Mouse (Mus musculus) CH12.LX (cell line): ENCODE data around the gene Nynrin. TPM values are rescaled to one million over a fixed set of nuclear protein-coding genes. Genes with fewer than 3 reads are reported as not detected.

Experiments used
- DNase-seq: peaks from one replicate; pipeline ENCODE4 v3.0.0-alpha.2; 2013; ENCODE audit errors: extremely low read depth
- H3K27ac ChIP-seq: 2 replicates; pipeline ENCODE4 v1.5.1; 2012; ENCODE audit warnings: low read depth, mild to moderate bottlenecking, control low read depth, moderate library complexity; ENCODE audit not compliant: insufficient read depth
- H3K27me3 ChIP-seq: replicated peaks from 2 replicates; pipeline ENCODE3; 2012; ENCODE audit warnings: inconsistent platforms
- H3K36me3 ChIP-seq, 2 experiments: replicated peaks in 1 of 2; 2 replicates each; pipeline versions ENCODE3 to v1.6.1; 2012; ENCODE audit warnings: inconsistent platforms in 1 of 2, low read length in 1 of 2, mild to moderate bottlenecking in 1 of 2, mixed read lengths in 1 of 2, moderate library complexity in 1 of 2; ENCODE audit not compliant: control insufficient read depth in 1 of 2, insufficient read depth in 1 of 2
- H3K4me1 ChIP-seq, 2 experiments: 2 replicates each; pipeline ENCODE4 v1.6.1; 2012; ENCODE audit warnings: inconsistent platforms in 1 of 2, moderate library complexity in 1 of 2; ENCODE audit not compliant: insufficient read depth in 2 of 2, control insufficient read depth in 1 of 2
- H3K4me2 ChIP-seq: 2 replicates; pipeline ENCODE4 v1.6.1; 2012; ENCODE audit warnings: low read depth, mild to moderate bottlenecking, control low read depth; ENCODE audit not compliant: poor library complexity, insufficient read depth, severe bottlenecking
- H3K4me3 ChIP-seq, 3 experiments: fragments of 150-350 bp in 1 of 3; sonication (generic) in 1 of 3; replicated peaks in 1 of 3; 2 replicates each; pipeline versions ENCODE3 to v1.5.1; 2011 to 2012; ENCODE audit warnings: low read depth in 2 of 3, low read length in 2 of 3, mild to moderate bottlenecking in 2 of 3, moderate library complexity in 2 of 3, control low read depth in 1 of 3, improper control_type of control experiment in 1 of 3, inconsistent platforms in 1 of 3, mixed read lengths in 1 of 3; ENCODE audit not compliant: poor library complexity in 1 of 3
- H3K79me2 ChIP-seq: replicated peaks from 2 replicates; pipeline ENCODE4 v1.6.1; 2012; ENCODE audit warnings: mild to moderate bottlenecking, moderate library complexity; ENCODE audit not compliant: control insufficient read depth, poor library complexity, insufficient read depth, severe bottlenecking; ENCODE audit errors: extremely low read depth
- H3K9ac ChIP-seq: 2 replicates; pipeline ENCODE4 v1.6.1; 2012; ENCODE audit warnings: low read depth, mild to moderate bottlenecking, control low read depth, moderate library complexity; ENCODE audit not compliant: insufficient read depth
- H3K9me3 ChIP-seq: replicated peaks from 2 replicates; pipeline ENCODE3; 2012; ENCODE audit warnings: low read length, inconsistent platforms, mixed read lengths
- CHD1 ChIP-seq: IDR thresholded peaks from 2 replicates; pipeline ENCODE4 v1.6.1; 2012; ENCODE audit warnings: low read depth, low read length, improper control_type of control experiment, inconsistent platforms
- CTCF ChIP-seq, 2 experiments: IDR thresholded peaks in 1 of 2; conservative IDR thresholded peaks in 1 of 2; 2 replicates each; pipeline ENCODE4 v1.5.1; 2011 to 2012; ENCODE audit warnings: low read depth in 2 of 2, low read length in 2 of 2, improper control_type of control experiment in 1 of 2, inconsistent platforms in 1 of 2, mild to moderate bottlenecking in 1 of 2, moderate library complexity in 1 of 2
- HCFC1 ChIP-seq: IDR thresholded peaks from 2 replicates; pipeline ENCODE4 v1.6.1; 2012; ENCODE audit warnings: low read depth, mild to moderate bottlenecking, inconsistent platforms, low read length, improper control_type of control experiment
- IRF4 ChIP-seq: IDR thresholded peaks from 2 replicates; pipeline ENCODE4 v1.6.1; 2014; ENCODE audit warnings: low read depth, mild to moderate bottlenecking, inconsistent platforms, low read length, improper control_type of control experiment
- MAX ChIP-seq: IDR thresholded peaks from 2 replicates; pipeline ENCODE4 v1.6.1; 2011; ENCODE audit warnings: low read length, improper control_type of control experiment
- MEF2A ChIP-seq: IDR thresholded peaks from 2 replicates; pipeline ENCODE4 v1.6.1; 2014; ENCODE audit warnings: low read depth, mild to moderate bottlenecking, inconsistent platforms, low read length, improper control_type of control experiment, borderline replicate concordance
- MXI1 ChIP-seq: IDR thresholded peaks from 2 replicates; pipeline ENCODE4 v1.6.1; 2011; ENCODE audit warnings: mild to moderate bottlenecking, low read depth, low read length, improper control_type of control experiment
- MYC ChIP-seq: IDR thresholded peaks from 2 replicates; pipeline ENCODE4 v1.6.1; 2011; ENCODE audit warnings: low read depth, mild to moderate bottlenecking, improper control_type of control experiment, low read length
- PAX5 ChIP-seq: IDR thresholded peaks from 2 replicates; pipeline ENCODE4 v1.6.1; 2012; ENCODE audit warnings: low read length, inconsistent platforms, mixed read lengths
- TCF12 ChIP-seq: IDR thresholded peaks from 2 replicates; pipeline ENCODE4 v1.6.1; 2014; ENCODE audit warnings: low read depth, mild to moderate bottlenecking, inconsistent platforms, low read length, improper control_type of control experiment
- ZC3H11A ChIP-seq: IDR thresholded peaks from 2 replicates; pipeline ENCODE4 v1.6.1; 2012; ENCODE audit warnings: low read depth, mild to moderate bottlenecking, inconsistent platforms, low read length, improper control_type of control experiment
- ZNF384 ChIP-seq: IDR thresholded peaks from 2 replicates; pipeline ENCODE4 v1.6.1; 2012; ENCODE audit warnings: low read depth, low read length, improper control_type of control experiment, inconsistent platforms
- dilution Hi-C: fragments of 300-500 bp; cut with MboI; formaldehyde crosslinking; loops from 2 replicates; pipeline ENCODE4 v1.14.3; 2020; ENCODE audit warnings: low sequenced_read_pairs; ENCODE audit not compliant: extremely low pct_unique_long_range_greater_than_20kb, extremely low pct_ligation_motif_present
- in situ Hi-C: fragments of 300-500 bp; cut with MboI; formaldehyde crosslinking; loops from 3 replicates; pipeline ENCODE4 v1.14.3; 2019; ENCODE audit warnings: low sequenced_read_pairs, low pct_ligation_motif_present, low pct_unique_long_range_greater_than_20kb, mixed read lengths
- polyA plus RNA-seq: library from polyadenylated mRNA; unstranded; fragments of >175 nt; gene quantifications from 2 replicates; pipeline ENCODE4 v1.2.1, GENCODE M21; 2012; ENCODE audit warnings: low read depth; ENCODE audit not compliant: insufficient read length
- total RNA-seq, 2 experiments: library from RNA; depleted of rRNA; stranded (reverse); fragments of 300-350 nt in 1 of 2; fragments of >200 nt in 1 of 2; gene quantifications; 2 replicates each; pipeline ENCODE4 v1.2.3; 2012 to 2014

The Nynrin gene
- total and polyA plus RNA-seq, 3 experiments: under 0.01 to 0.10 TPM; not detected in 1

DNA sequence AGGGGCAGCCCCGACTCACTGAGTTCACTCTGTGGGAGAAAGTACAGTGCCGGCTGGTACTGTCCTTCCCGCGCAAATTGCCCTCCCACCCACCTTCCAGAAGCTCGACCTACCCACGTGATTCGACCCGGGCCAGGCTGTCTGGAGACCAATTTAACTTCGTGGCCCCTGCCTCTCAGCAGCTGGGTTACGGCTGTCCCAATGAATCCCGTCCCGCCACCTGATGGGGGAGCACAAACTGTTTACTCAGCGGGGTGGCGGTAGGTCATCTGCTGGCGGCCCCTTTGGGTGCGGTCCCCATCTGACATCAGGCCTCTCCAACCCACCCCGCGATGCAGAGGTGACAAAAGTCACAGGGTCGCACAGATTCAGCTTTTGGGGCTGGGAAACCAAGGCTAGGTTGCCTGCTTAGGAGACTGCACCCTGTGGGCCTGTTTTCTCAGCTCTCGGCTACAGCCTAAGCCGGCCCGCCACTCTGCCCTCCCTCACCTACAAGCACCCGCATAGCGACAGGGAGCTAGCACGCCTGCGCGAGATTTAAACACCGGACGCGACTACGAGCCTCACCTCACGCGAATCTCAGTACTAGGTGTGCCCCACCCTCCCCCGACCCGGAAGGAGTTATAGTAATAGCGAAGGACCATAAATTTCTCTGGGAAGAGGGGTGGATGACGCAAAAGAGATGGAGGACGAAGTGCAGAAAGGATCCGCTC is 46.0 kb downstream of the Nynrin start, which contains the start of gene Sdr39u1 (continued):
- no peak for TF ChIP-seq ZC3H11A
- TF ChIP-seq IRF4: no peak
- peak; percentile 82; the same call in 1 of the 2 replicates for TF ChIP-seq MYC
- TF ChIP-seq PAX5: no peak
- no peak for TF ChIP-seq CHD1
- peak; percentile 49; the same call in 1 of the 2 replicates for TF ChIP-seq MXI1
- peak; percentile 81 for TF ChIP-seq HCFC1
- TF ChIP-seq TCF12: peak; percentile 82

DNA sequence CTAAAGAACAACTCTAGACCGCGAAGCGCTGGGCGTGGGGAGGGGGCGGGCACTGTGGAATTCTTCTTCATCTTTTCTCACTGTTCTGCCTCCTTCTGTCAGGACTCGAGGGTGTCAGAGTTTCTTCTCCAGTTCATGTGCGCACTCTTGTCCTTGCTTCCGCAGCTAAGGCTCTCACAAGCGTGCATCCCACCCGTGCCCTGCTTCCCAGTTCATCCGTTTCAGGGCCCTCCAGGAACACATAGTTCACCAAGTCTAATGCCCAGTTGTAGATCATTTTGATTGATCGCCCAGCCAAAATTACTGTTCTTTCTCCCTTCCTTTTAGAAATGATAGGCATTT is 46.6 kb downstream of the Nynrin start:
- H3K9me3 ChIP-seq: no peaks in the 10 kb centered on the region
- dilution Hi-C loops (no loop called here), in situ Hi-C loops (no loop called here)
- peak overlapping the region; percentile 92 for H3K9ac ChIP-seq
- DNase-seq: no peak
- H3K36me3 ChIP-seq: peaks cover 28 to 36% of the 10 kb centered on the region in 2 experiments
- TF ChIP-seq CHD1 (0 out of 2 replicates have a peak, but pooled peaks have one; percentile 22), MEF2A (peak; percentile 20; the same call in 1 of the 2 replicates), TCF12 (0 out of 2 replicates have a peak, but pooled peaks have one; percentile 3), MAX (no peak; the same call in 1 of the 2 replicates)
- no peaks in the 10 kb centered on the region for H3K79me2 ChIP-seq
- H3K4me2 ChIP-seq: peak overlapping the region; percentile 68
- H3K27ac ChIP-seq: peak overlapping the region; percentile 75
- no peaks in the 10 kb centered on the region for H3K27me3 ChIP-seq
- H3K4me1 ChIP-seq: peaks cover 13 to 31% of the 10 kb centered on the region in 2 experiments; a peak in 3 of 4 replicates
- peak overlapping the region; percentile 73 to 82 (median 73) for H3K4me3 ChIP-seq

DNA sequence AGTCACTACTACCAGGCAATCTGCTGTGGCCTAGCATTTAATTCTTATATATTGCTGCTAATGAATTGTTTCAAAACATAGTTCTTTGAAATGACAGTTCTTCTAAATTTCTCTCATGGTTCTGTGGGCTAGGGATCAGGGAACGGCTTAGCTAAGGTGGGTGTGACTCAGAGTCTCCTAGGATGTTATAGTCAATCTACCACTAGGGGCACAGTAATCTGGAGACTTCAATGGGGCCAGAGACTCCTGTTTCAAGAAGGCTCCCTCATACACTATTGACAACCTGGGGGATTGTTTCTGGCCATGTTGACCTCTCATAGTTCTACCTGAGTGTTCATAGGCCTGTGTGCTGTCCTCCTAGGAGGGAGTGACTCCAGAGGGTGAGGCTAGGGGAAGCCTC is 51.7 kb downstream of the Nynrin start:
- Histone ChIP-seq H3K4me2 (no peak overlapping the region), H3K4me3 (no peak overlapping the region), H3K9me3 (no peaks in the 10 kb centered on the region), H3K27me3 (no peaks in the 10 kb centered on the region), H3K9ac (peak overlapping the region; percentile 45; the same call in 1 of the 2 replicates), H3K79me2 (no peaks in the 10 kb centered on the region), H3K27ac (no peak overlapping the region), H3K4me1 (peaks cover 9 to 26% of the 10 kb centered on the region in 2 experiments; a peak in 3 of 4 replicates), H3K36me3 (no peaks in the 10 kb centered on the region)
- TF ChIP-seq ZNF384 (no peak), CTCF (conservative IDR thresholded peaks at IDR 0.05 in 1 of 2, IDR thresholded peaks at IDR 0.05 in 1 of 2; ENCODE audit: low read depth in 2 of 2, low read length in 2 of 2) (peak; percentile 48 to 66), MXI1 (no peak), IRF4 (0 out of 2 replicates have a peak, but pooled peaks have one; percentile 16)
- dilution Hi-C loops: no loop called here
- in situ Hi-C loops: loop anchor here (5.0 kb wide), 1 partner anchor 33 kb away; no protein-coding TSS in a partner anchor
- peak; percentile 52 for DNase-seq
